Comparison of ENCODE assay signal across 16 mouse cellular contexts in the genomic region with DNA sequence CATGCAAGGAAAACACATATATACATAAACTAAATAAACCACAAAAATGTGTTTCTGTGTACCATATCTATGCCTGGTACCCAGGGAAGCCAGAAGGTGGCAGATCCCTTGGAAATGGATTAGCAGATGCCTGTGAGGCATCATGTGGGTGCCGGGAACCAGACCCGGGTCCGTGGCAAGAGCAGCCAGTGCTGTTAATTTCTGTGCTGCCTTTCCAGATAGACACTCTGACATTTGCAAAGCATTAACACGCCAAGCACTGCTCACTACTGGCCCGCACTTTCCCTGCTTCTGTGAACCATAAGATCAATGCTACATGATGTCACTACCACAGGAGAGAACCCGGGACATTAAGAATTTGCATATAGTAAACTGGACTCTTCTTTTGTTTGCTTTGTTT.
"Had no signal": no experiment of that assay in that cellular context is flagged by ENCODE, and none has a peak within 500 bp of the region (broad histone marks: within the 10 kb centered on the region; RNA-seq: fewer than 3 reads in every experiment).

No protein-coding gene starts in this region.

- DNase-seq: retina, postnatal 1 day; right cerebral cortex, adult 18-20 months; right cerebral cortex, postnatal 14 days; right cerebral cortex, postnatal 25 days; right cerebral cortex, postnatal 4 days; spleen, adult 18-20 months; thymus, adult 18-20 months; thymus, adult 2 months; thymus, postnatal 14 days; thymus, postnatal 25 days; thymus, postnatal 36 days; thymus, postnatal 4 days had no signal

- H3K36me3 ChIP-seq: stomach, embryonic 15.5 days had no signal

- H3K4me3 ChIP-seq: neural tube, embryonic 13.5 days; neural tube, embryonic 15.5 days; stomach, embryonic 15.5 days had no signal

- H3K9me3 ChIP-seq: neural tube, embryonic 13.5 days; neural tube, embryonic 15.5 days; stomach, embryonic 15.5 days had no signal

- H3K27ac ChIP-seq: neural tube, embryonic 13.5 days; neural tube, embryonic 15.5 days; stomach, embryonic 15.5 days; stomach, postnatal 0 days had no signal

- H3K4me1 ChIP-seq: stomach, embryonic 15.5 days had no signal

- H3K27me3 ChIP-seq: neural tube, embryonic 13.5 days; neural tube, embryonic 15.5 days; stomach, embryonic 15.5 days had no signal

- H3K4me2 ChIP-seq: neural tube, embryonic 13.5 days; neural tube, embryonic 15.5 days; stomach, embryonic 15.5 days had no signal

- H3K9ac ChIP-seq: neural tube, embryonic 13.5 days; neural tube, embryonic 15.5 days; stomach, embryonic 15.5 days had no signal
